Mouse (Mus musculus) lung, postnatal 0 days (tissue): ENCODE data around the gene Rev3l.

Experiments used
- CTCF ChIP-seq: IDR thresholded peaks from 2 replicates; pipeline ENCODE4 v1.5.1; 2016; ENCODE audit warnings: antibody characterized with exemption, mild to moderate bottlenecking
- EP300 ChIP-seq: IDR thresholded peaks from 2 replicates; pipeline ENCODE4 v1.6.1; 2016; ENCODE audit warnings: antibody characterized with exemption, mild to moderate bottlenecking, control low read depth

DNA sequence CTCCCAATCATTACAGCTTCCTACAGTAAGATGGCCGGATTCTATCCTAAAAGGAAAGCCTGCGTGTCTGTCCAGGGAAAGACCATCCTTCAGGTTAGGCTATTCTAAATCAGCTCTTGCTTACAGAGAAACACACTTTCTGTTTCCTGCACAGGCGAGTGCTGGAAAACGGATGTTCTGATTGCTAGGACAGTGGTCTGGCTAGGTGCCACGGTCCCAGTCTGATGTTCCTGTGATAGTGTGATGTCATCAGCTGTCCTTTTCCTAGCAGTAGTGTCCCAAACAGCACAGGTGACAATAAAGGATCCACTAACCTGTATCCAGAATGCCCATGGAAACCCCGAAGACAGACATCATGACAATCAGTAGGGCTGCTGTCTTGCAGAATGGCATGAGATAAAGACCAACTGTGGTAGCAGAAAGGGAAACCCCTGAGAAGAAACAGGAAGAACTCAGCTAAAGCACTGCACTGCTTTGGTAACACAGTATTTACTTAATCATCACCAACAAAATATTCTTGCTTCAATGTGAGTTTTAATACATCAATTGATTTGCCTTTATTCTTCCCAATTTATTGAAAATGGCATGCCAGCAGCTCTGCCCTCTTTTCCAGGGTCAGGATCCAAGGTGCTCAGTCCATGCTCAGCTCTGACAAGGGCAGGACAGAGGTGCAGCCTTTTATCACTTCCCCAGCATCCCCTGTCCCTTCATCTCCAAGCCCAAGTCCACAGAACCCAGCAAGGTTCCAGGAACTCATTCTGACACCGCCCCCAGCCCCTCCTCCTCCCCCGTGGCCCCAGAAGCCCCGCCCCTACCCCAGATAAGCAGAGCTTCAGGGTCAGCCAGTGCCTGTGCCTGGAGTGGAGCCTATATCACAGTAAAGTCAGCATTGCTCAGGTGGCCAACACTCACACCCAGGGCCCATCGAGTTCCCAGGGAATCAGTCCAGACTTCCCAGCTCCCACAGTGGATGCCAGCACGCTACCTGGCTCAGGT, 162.1 kb downstream of the Rev3l start:
- TF ChIP-seq CTCF (no peak), EP300 (no peak)
